Mouse (Mus musculus) neural tube, embryonic 11.5 days (tissue): ENCODE measurements around the gene Bcl2l11. TPM values are rescaled to one million over a fixed set of nuclear protein-coding genes. Genes with fewer than 3 reads are reported as not detected.

Experiments used
- ATAC-seq: fragments of 200-750 bp; cut with Nextera tagmentation; 2 replicates; pipeline ENCODE4 v1.8.0; 2017; ENCODE audit warnings: moderate number of reproducible peaks, mild to moderate bottlenecking, moderate TSS enrichment, moderate library complexity; ENCODE audit not compliant: insufficient read depth, low FRiP score, low TSS enrichment
- DNase-seq: peaks from one replicate; pipeline ENCODE4 v3.0.0-alpha.2; 2015; ENCODE audit warnings: low spot score
- H3K27ac ChIP-seq: fragments of 300-500 bp; sonication (generic); 2 replicates; pipeline ENCODE4 v1.5.1; 2014; ENCODE audit warnings: low read depth, mild to moderate bottlenecking, low read length
- H3K27me3 ChIP-seq: fragments of 300-500 bp; sonication (generic); 2 replicates; pipeline ENCODE4 v1.6.1; 2014; ENCODE audit warnings: mild to moderate bottlenecking, low read length, mixed read lengths; ENCODE audit not compliant: control insufficient read depth, insufficient read depth
- H3K36me3 ChIP-seq: fragments of 300-500 bp; sonication (generic); 2 replicates; pipeline ENCODE4 v1.6.1; 2014; ENCODE audit warnings: mild to moderate bottlenecking, low read length, moderate library complexity, mixed read lengths; ENCODE audit not compliant: control insufficient read depth, insufficient read depth
- H3K4me1 ChIP-seq: fragments of 300-500 bp; sonication (generic); 2 replicates; pipeline ENCODE4 v1.6.1; 2014; ENCODE audit warnings: low read length, mixed read lengths; ENCODE audit not compliant: control insufficient read depth, insufficient read depth
- H3K4me2 ChIP-seq: fragments of 300-500 bp; sonication (generic); 2 replicates; pipeline ENCODE4 v1.6.1; 2014; ENCODE audit warnings: low read depth, mild to moderate bottlenecking, moderate library complexity
- H3K4me3 ChIP-seq: fragments of 300-500 bp; sonication (generic); 2 replicates; pipeline ENCODE4 v1.5.1; 2014; ENCODE audit warnings: low read depth, low read length
- H3K9ac ChIP-seq: fragments of 300-500 bp; sonication (generic); 2 replicates; pipeline ENCODE4 v1.6.1; 2014; ENCODE audit warnings: mild to moderate bottlenecking, low read length
- H3K9me3 ChIP-seq: fragments of 300-500 bp; sonication (generic); 2 replicates; pipeline ENCODE4 v1.6.1; 2016; ENCODE audit warnings: low read length; ENCODE audit not compliant: control insufficient read depth
- WGBS: fragments of 180-500 bp; shearing (Covaris S2); extraction: QIAGEN DNeasy Blood & Tissue Kit; methylation state at CpG from one replicate; pipeline ENCODE4 v1.1.7; 2014; 5-methylcytosine and 5-hydroxymethylcytosine counted together
- polyA plus RNA-seq: library from polyadenylated mRNA; unstranded; fragments of >200 nt; fragmentation: Nextera tagmentation; extraction: Ambion mirVana; gene quantifications from 2 replicates; pipeline ENCODE4 v1.2.1, GENCODE M21; 2014

Bcl2l11 gene
- polyA plus RNA-seq, 1 experiment from 2014 or later, result 19.5 TPM

GRCm38 (mm10) chr2:128118971-128119370 is 6.9 kb upstream of the Bcl2l11 start:
- H3K4me3 ChIP-seq, result no peak overlapping the region
- no peaks in the 10 kb centered on the region for H3K9me3 ChIP-seq
- H3K27ac ChIP-seq, result no peak overlapping the region
- H3K36me3 ChIP-seq, result no peaks in the 10 kb centered on the region
- no peak for DNase-seq
- peaks cover 17% of the 10 kb centered on the region for H3K27me3 ChIP-seq
- no peak for ATAC-seq
- peaks cover 13% of the 10 kb centered on the region; the same call in 1 of the 2 replicates for H3K4me1 ChIP-seq
- 90% methylated on average over 9 of the region's 9 CpGs for WGBS
- no peak overlapping the region for H3K9ac ChIP-seq
- no peak overlapping the region for H3K4me2 ChIP-seq

DNA sequence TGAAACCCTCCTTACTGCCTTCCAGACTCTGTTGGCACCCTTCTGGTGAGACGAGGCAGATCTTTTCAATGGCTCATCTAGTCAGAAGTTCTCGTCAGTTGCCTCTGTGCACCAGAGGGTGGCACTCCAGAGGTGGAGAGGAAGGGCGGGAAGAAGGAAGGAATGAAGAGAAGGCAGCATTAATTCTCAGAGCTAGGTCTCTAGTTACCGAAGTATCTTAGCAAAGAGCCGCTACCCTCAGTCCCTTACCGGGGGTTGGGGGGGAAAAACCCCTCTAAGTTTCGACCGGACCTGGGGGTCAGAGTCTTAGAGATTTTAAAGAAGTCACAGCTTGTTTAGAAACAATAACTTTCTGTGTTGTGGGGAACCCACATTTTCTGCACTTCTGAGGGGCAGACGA is 3.3 kb upstream of the Bcl2l11 start:
- ATAC-seq (no peak), DNase-seq (peak; percentile 65)
- Histone ChIP-seq H3K9ac (no peak overlapping the region; the same call in 1 of the 2 replicates), H3K4me2 (peak overlapping the region; percentile 99), H3K4me1 (peaks cover 19% of the 10 kb centered on the region; the same call in 1 of the 2 replicates), H3K9me3 (no peaks in the 10 kb centered on the region), H3K27ac (no peak overlapping the region), H3K36me3 (no peaks in the 10 kb centered on the region), H3K4me3 (no peak overlapping the region; the same call in 1 of the 2 replicates), H3K27me3 (peaks cover 28% of the 10 kb centered on the region)
- WGBS, result 3% methylated on average over 9 of the region's 9 CpGs

GRCm38 (mm10) chr2:128122891-128123771 is 2.7 kb upstream of the Bcl2l11 start:
- Histone ChIP-seq H3K36me3 (no peaks in the 10 kb centered on the region), H3K9me3 (no peaks in the 10 kb centered on the region), H3K27ac (no peak overlapping the region), H3K27me3 (peaks cover 28% of the 10 kb centered on the region), H3K9ac (no peak overlapping the region; the same call in 1 of the 2 replicates), H3K4me2 (peak overlapping the region; percentile 99), H3K4me1 (peaks cover 19% of the 10 kb centered on the region; the same call in 1 of the 2 replicates), H3K4me3 (peak overlapping the region; percentile 23)
- DNase-seq (peak; percentile 41), ATAC-seq (no peak)
- 2% methylated on average over 40 of the region's 40 CpGs for WGBS

- Histone ChIP-seq H3K4me3 (peak overlapping the region; percentile 71), H3K9me3 (no peaks in the 10 kb centered on the region), H3K9ac (no peak overlapping the region; the same call in 1 of the 2 replicates), H3K36me3 (no peaks in the 10 kb centered on the region), H3K27me3 (peaks cover 28% of the 10 kb centered on the region), H3K27ac (no peak overlapping the region), H3K4me2 (peak overlapping the region; percentile 99), H3K4me1 (peaks cover 26% of the 10 kb centered on the region; the same call in 1 of the 2 replicates)
- DNase-seq (peak; percentile 42), ATAC-seq (no peak)
- WGBS, result 3% methylated on average over 23 of the region's 23 CpGs
Measured at GRCm38 (mm10) chr2:128123921-128124683, 1.7 kb upstream of the Bcl2l11 start.

- Histone ChIP-seq H3K27me3 (peaks cover 28% of the 10 kb centered on the region), H3K4me3 (peak overlapping the region; percentile 71), H3K27ac (no peak overlapping the region), H3K9me3 (no peaks in the 10 kb centered on the region), H3K4me2 (peak overlapping the region; percentile 99), H3K4me1 (peaks cover 27% of the 10 kb centered on the region; the same call in 1 of the 2 replicates), H3K9ac (peak overlapping the region; percentile 85), H3K36me3 (no peaks in the 10 kb centered on the region)
- ATAC-seq (no peak), DNase-seq (peak; percentile 30)
- 5% methylated on average over 15 of the region's 15 CpGs for WGBS
Measured at GRCm38 (mm10) chr2:128124693-128125092, 1.1 kb upstream of the Bcl2l11 start.

- peak overlapping the region; percentile 63; the same call in 1 of the 2 replicates for H3K27ac ChIP-seq
- peaks cover 5% of the 10 kb centered on the region for H3K36me3 ChIP-seq
- WGBS, result under 1% methylated on average over 35 of the region's 35 CpGs
- peak overlapping the region; percentile 71 for H3K4me3 ChIP-seq
- peak overlapping the region; percentile 99 for H3K4me2 ChIP-seq
- H3K4me1 ChIP-seq, result peaks cover 27% of the 10 kb centered on the region; the same call in 1 of the 2 replicates
- H3K27me3 ChIP-seq, result peaks cover 28% of the 10 kb centered on the region
- DNase-seq (no peak), ATAC-seq (peak; percentile 8)
- H3K9me3 ChIP-seq, result no peaks in the 10 kb centered on the region
- H3K9ac ChIP-seq, result peak overlapping the region; percentile 85
Measured at GRCm38 (mm10) chr2:128126591-128127051, 783 bp downstream of the Bcl2l11 start.

- Histone ChIP-seq H3K4me3 (peak overlapping the region; percentile 71), H3K36me3 (peaks cover 5% of the 10 kb centered on the region), H3K4me1 (peaks cover 27% of the 10 kb centered on the region; the same call in 1 of the 2 replicates), H3K4me2 (peak overlapping the region; percentile 99), H3K9me3 (no peaks in the 10 kb centered on the region), H3K27ac (peak overlapping the region; percentile 85), H3K27me3 (peaks cover 26% of the 10 kb centered on the region), H3K9ac (peak overlapping the region; percentile 85)
- DNase-seq (peak; percentile 96), ATAC-seq (peak; percentile 86)
- WGBS, result under 1% methylated on average over 51 of the region's 67 CpGs
Measured at GRCm38 (mm10) chr2:128127121-128127671, 1.4 kb downstream of the Bcl2l11 start.

DNA sequence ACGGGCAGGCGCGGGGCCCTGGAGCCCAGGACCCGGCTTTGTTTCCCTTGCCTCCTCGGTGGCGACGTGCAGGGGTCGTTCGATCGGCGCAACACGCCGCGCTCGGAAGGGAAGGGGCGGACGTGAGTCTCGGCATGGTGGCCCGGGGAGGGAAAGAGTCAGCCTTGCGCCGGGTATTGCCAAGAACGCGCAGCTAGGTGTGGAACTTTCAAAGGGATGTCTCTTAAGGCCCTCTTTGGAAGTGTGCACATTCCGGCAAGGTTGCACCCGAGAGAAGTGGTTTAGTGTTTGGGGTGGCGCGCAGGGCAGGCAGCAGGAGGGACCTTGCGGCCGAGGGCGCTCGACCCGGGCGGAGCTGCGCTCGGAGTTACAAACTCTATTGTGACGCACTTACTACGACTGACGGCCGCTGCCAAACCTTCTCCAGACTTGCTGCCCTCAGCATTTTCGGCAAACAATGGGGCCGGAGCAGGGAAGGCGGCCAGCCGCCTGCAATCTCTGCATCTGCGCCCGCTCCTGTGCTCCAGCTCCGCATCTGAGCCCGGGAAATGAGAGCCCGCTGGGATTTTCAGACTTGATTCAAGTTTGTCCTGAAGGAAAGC is 2.0 kb downstream of the Bcl2l11 start:
- Histone ChIP-seq H3K9me3 (no peaks in the 10 kb centered on the region), H3K4me1 (peaks cover 23% of the 10 kb centered on the region; the same call in 1 of the 2 replicates), H3K9ac (peak overlapping the region; percentile 85), H3K27me3 (peaks cover 23% of the 10 kb centered on the region), H3K27ac (peak overlapping the region; percentile 85), H3K36me3 (peaks cover 5% of the 10 kb centered on the region), H3K4me3 (peak overlapping the region; percentile 71), H3K4me2 (peak overlapping the region; percentile 99)
- peak; percentile 84 for DNase-seq
- ATAC-seq, result peak; percentile 27
- WGBS, result under 1% methylated on average over 48 of the region's 48 CpGs
